Mouse (Mus musculus): ENCODE measurements around the gene Shmt2. TPM values are rescaled to one million over a fixed set of nuclear protein-coding genes. Genes with fewer than 3 reads are reported as not detected.

The Shmt2 gene
- total RNA-seq, 2 experiments from 2014 or later = 25.7 to 29.9 TPM

DNA sequence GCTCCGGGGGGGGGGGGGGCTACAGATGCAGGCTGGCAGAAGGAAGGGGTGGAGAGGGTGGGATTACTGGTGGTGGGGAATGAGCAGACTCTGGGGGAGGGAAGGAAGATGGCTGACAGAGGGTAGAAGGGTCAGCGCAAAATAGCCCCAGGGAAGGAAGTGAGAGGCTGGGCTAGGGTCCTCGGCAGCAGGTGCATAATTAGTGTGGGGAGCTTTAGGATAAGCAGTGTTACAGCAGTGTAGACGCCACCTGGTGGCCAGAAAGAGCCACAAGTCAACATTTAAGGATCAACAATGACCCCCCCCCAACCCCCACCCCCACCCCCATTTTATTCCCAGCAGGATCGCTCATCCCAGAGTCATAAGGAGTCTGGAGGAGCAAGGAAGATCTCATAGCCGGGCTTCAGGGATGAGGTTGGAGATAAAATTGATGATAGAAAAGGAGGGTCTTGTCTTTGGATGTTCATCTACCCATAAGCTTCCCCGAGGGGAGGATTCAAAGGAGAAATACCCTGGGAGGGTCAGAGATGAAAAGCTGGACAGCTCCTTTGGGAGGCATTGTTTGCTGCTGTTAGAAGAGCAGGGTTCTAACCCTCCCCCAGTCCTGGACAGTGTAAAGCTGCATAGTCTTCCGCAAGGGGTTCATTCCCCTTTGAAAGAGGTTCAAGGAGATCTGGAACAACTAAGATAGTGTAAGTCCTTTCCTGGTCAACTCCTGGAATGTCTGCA is 14.5 kb upstream of the Shmt2 start:
- intact Hi-C loops (cut with DNase I) = loop anchor here (1.0 to 2.0 kb wide), 2 partner anchors 23 to 198 kb away; no protein-coding TSS in a partner anchor
- DNase-seq (ENCODE audit: low spot score in 2 of 2) = peak; percentile 47 to 53

- intact Hi-C loops (cut with DNase I) = no loop called here
- no peak for DNase-seq (ENCODE audit: low spot score in 2 of 2)
Measured at GRCm38 (mm10) chr10:127534929-127535384, 12.7 kb upstream of the Shmt2 start.

GRCm38 (mm10) chr10:127534036-127534928 is 12.0 kb upstream of the Shmt2 start, which contains the start of gene Nxph4:
Gene Nxph4 (minus strand): TSS chr10:127534559.
- intact Hi-C loops (cut with DNase I) = no loop called here
- DNase-seq (ENCODE audit: low spot score in 2 of 2) = no peak

DNA sequence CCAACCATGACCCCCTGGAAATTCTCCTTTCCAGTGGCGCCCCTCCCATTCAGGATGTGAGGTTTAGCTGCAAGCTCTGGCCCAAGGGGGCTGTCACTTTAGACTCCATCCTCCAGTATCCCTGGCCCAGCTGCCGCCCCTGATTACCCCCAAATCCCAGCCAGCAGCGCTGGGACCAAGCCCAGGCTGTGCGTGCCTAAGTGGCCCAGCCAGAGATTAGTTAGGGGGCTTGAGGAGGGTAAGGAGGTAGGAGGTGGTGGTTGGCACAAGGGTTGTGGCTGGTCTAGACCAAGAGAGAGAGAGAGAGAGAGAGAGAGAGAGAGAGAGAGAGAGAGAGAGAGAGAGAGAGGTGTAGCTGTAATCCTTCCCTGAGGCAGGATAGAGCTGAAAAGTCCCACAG is 9.3 kb upstream of the Shmt2 start:
- DNase-seq (ENCODE audit: low spot score in 2 of 2) = no peak
- intact Hi-C loops (cut with DNase I) = no loop called here

- no peak for DNase-seq (ENCODE audit: low spot score in 2 of 2)
- intact Hi-C loops (cut with DNase I) = no loop called here
Measured at GRCm38 (mm10) chr10:127530945-127531344, 8.7 kb upstream of the Shmt2 start.

GRCm38 (mm10) chr10:127527481-127527880 is 5.2 kb upstream of the Shmt2 start:
- peak in 1 of 2 experiments; percentile 29 for DNase-seq (ENCODE audit: low spot score in 2 of 2)
- intact Hi-C loops (cut with DNase I) = no loop called here

DNA sequence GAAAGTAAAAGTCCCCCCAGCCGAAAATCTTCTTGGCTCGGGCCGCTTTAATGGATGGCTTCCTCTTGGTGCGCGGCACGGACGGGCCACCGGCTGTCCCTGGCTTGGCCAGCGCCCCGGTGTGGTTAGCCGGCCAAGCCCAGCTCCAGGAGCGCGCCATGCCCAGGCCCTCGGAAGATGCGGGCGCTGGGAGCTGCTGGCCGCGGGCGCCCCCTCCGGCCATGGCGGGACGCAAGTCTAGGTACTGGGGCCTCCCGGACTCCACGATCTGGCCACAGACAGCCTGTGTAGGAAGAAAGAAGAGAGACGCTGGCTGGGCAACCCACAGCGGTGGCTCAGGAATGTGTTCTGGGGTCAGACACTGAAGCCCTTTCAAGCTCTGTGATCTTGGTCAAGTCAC is 4.4 kb upstream of the Shmt2 start:
- DNase-seq (ENCODE audit: low spot score in 2 of 2) = no peak
- intact Hi-C loops (cut with DNase I) = no loop called here

DNA sequence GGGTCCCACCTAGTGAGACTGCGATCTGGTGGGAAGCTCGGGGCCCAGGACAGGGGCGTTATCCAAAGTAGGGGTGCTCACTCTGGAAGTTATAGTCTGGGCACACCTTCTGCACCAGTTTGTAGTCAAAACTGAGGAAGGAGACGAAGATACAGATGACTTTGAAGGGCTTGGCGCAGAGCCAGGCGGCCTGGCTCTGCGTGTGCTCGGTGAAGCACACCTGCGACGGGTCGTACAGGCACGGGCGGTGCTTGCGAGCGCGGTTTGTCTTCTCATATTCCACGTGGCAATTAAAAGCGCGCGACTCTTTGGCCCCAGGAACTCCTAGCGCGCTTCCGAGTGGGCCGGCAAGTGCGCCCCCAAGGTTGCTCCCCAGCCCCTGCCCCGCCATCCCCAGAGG is 3.8 kb upstream of the Shmt2 start:
- intact Hi-C loops (cut with DNase I) = no loop called here
- no peak for DNase-seq (ENCODE audit: low spot score in 2 of 2)

DNA sequence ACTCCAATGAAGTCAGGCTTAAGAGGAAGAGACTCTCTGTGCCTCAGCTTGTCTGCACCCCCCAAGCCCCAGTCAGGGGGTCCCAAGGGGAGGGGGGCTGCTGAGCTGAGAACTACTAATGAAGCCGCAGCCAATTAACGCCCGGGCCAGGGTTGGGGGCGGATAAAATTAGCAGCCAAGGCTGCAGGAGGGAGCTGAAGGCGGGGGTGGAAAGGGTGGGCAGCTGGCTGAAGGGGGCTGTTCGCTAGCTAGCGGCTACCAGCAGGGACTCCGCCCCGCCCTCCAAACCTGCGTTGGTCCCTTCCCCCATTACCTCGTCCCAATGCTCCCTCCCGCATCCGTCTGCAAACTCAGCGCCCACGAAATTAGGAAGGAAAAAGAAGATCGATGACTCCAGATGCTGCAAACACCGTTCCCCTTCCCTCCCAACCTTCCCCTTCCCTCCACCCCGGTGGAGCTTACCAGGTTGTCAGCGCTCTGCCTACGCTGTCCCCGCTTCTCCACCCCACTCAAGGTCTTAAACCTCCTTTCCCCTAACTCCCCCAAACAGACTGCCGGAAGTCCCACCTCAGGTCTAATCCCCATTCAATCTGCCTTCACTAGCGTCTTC is 2.5 kb upstream of the Shmt2 start:
- no peak for DNase-seq (ENCODE audit: low spot score in 2 of 2)
- intact Hi-C loops (cut with DNase I) = no loop called here

GRCm38 (mm10) chr10:127521611-127522080 is 598 bp downstream of the Shmt2 start:
- intact Hi-C loops (cut with DNase I) = no loop called here
- DNase-seq (ENCODE audit: low spot score in 2 of 2) = no peak

- intact Hi-C loops (cut with DNase I) = no loop called here
- no peak for DNase-seq (ENCODE audit: low spot score in 2 of 2)
Measured at GRCm38 (mm10) chr10:127520714-127521357, 1.4 kb downstream of the Shmt2 start.

DNA sequence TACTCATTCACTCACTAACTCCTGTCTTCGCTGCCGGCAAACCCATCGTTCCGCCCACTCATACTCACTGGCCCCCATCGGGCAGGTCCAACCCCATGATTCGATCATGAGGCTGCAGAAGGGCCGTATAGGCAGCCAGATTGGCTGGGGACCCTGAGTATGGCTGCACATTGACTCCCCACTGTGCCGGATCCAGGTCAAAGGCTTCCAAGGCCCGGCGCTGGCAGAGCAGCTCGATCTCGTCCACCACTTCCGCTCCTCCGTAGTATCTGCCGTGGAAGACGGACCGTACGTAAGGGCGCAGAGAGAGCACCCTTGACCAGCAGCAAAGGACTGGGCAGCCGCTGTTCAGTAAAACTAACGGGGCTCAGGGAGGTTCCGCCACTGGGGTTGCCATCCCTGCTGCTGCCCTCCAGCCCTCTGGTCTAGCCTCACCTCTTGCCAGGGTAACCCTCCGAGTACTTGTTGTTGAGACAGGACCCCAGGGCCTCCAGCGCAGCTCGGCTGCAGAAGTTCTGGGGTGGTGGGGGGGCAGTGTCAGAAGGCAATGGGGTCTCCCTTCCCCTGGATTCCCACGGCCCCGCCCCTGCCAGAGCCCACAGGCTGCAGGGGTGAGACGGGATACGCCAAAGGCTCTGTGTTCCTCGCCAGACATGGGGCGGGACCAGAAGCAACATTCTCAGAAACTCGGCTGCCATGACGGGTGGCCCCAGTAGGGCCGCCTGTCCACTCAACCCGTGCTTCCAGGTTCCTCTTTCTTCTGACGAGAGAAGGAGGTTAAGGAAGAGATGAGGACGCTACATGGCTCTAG is 2.1 kb downstream of the Shmt2 start:
- intact Hi-C loops (cut with DNase I) = no loop called here
- no peak for DNase-seq (ENCODE audit: low spot score in 2 of 2)

- intact Hi-C loops (cut with DNase I) = no loop called here
- no peak for DNase-seq (ENCODE audit: low spot score in 2 of 2)
Measured at GRCm38 (mm10) chr10:127519041-127519701, 3.1 kb downstream of the Shmt2 start.

DNA sequence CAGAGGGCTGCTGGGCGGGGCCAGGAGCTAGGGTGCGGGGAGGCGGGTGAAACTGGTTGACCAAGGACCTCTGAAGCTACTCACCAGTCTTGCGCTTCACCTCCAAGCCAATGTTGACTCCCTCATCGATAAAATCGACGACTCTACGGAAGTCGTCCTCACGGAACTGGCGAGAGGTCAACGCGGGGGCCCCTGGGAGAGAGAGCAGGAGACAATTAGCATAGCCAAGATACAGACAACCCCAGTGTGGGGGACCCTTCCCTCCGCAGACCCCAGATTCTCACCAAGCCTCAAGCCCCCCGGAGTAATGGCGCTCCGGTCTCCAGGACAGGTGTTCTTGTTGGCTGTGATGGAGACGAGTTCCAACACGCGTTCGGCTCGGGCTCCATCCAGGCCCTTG is 4.3 kb downstream of the Shmt2 start:
- no peak for DNase-seq (ENCODE audit: low spot score in 2 of 2)
- intact Hi-C loops (cut with DNase I) = no loop called here

DNA sequence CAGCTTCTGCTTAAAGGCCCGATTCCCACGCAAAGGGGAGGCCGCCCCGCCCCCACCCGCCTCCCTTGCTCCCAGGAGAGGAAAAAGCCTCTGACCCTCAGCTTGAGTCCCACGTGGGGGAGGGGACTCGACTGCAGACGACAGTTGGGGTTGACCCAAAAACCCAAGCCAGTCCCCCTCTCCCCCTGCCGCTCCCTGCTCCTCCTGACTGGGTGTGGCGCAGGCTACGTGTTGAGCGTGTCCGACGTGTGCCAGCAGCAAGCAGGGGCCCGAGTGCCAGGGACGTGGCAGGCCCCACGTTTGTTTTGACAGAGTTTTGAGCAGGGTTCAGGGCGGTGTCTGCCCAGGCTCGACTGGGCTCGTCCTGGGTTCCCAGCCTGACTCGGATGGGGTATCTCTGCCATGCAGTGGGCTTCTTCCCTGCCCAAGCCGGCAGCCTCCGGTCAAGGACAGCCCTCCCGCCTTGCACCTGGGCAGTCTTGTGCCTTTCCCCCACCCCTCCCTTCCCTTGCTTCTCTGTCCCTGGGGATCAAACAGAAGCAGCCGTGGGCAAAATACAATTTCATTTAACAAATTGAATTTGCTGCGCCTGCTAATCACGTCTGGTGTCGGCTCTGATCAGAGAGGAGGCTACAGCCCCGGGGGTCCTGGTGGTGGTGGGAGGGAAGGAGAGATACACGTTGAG is 5.5 kb downstream of the Shmt2 start:
- intact Hi-C loops (cut with DNase I) = no loop called here
- DNase-seq (ENCODE audit: low spot score in 2 of 2) = no peak

DNA sequence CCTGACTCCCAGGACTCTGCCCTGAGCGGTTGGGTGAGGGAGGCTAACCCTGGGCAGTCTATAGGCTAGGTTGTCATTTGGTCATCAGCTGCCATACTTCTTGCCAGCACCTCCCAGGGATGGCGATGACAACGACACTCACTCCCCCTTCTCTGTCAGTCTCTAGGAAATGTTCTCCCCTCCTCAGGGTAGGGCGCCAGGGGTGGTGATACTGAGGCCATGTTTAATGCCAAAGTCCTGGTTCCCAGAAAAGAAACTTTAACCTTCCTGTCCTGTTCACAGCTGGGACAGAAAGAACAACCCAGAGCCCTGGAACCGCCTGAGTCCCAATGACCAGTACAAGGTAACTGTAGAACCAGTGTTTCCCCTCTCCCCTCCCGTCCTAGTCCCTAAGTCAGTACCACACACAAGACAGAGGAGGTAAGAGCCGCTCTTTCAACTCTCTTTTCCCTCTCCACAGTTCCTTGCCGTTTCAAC is 6.2 kb downstream of the Shmt2 start:
- intact Hi-C loops (cut with DNase I) = no loop called here
- no peak for DNase-seq (ENCODE audit: low spot score in 2 of 2)

GRCm38 (mm10) chr10:127515271-127515982 is 6.8 kb downstream of the Shmt2 start:
- DNase-seq (ENCODE audit: low spot score in 2 of 2) = no peak
- intact Hi-C loops (cut with DNase I) = no loop called here
